Mouse (Mus musculus): ENCODE measurements at regions not wholly inside any gene's neighbourhood (a gene's known extent, or its start where the extent isn't known, plus 50 kb on each side); places are given as distances from the start of the nearest gene placed in this dataset.

GRCm38 (mm10) chr5:119401915-119402314 is 268.6 kb upstream of the Tbx3 start:
- DNase-seq = no peak

GRCm38 (mm10) chr5:119402651-119403050 is 267.8 kb upstream of the Tbx3 start:
- DNase-seq = peak in 1 of 2 experiments; percentile 12

- DNase-seq = no peak
Measured at GRCm38 (mm10) chr5:119410966-119411365, 259.5 kb upstream of the Tbx3 start.

- DNase-seq = no peak
Measured at GRCm38 (mm10) chr5:119415835-119416234, 254.6 kb upstream of the Tbx3 start.

GRCm38 (mm10) chr5:119418486-119418885 is 252.0 kb upstream of the Tbx3 start:
- DNase-seq = no peak

GRCm38 (mm10) chr5:119427511-119428019 is 242.9 kb upstream of the Tbx3 start:
- DNase-seq = peak; percentile 17 to 43

GRCm38 (mm10) chr5:119431271-119431756 is 239.2 kb upstream of the Tbx3 start:
- DNase-seq = no peak

- DNase-seq = no peak
Measured at GRCm38 (mm10) chr5:119434572-119434971, 235.9 kb upstream of the Tbx3 start.

GRCm38 (mm10) chr5:119448494-119448893 is 222.0 kb upstream of the Tbx3 start:
- DNase-seq = no peak

- peak; percentile 19 to 40 for DNase-seq
Measured at GRCm38 (mm10) chr5:119449166-119449565, 221.3 kb upstream of the Tbx3 start.

GRCm38 (mm10) chr5:119459751-119460150 is 210.7 kb upstream of the Tbx3 start:
- DNase-seq = no peak

GRCm38 (mm10) chr5:119462659-119463530 is 207.6 kb upstream of the Tbx3 start:
- no peak for DNase-seq

- DNase-seq = no peak
Measured at GRCm38 (mm10) chr5:119464553-119464952, 205.9 kb upstream of the Tbx3 start.

GRCm38 (mm10) chr5:119467346-119468085 is 203.0 kb upstream of the Tbx3 start:
- DNase-seq = no peak

GRCm38 (mm10) chr5:119477926-119478325 is 192.5 kb upstream of the Tbx3 start:
- peak; percentile 5 to 39 for DNase-seq

- DNase-seq = no peak
Measured at GRCm38 (mm10) chr5:119478331-119478730, 192.1 kb upstream of the Tbx3 start.

- DNase-seq = no peak
Measured at GRCm38 (mm10) chr5:119480191-119481190, 190.0 kb upstream of the Tbx3 start.

- DNase-seq = no peak
Measured at GRCm38 (mm10) chr5:119483706-119484105, 186.8 kb upstream of the Tbx3 start.

- DNase-seq = no peak
Measured at GRCm38 (mm10) chr5:119486196-119486595, 184.3 kb upstream of the Tbx3 start.

- no peak for DNase-seq
Measured at GRCm38 (mm10) chr5:119487184-119487583, 183.3 kb upstream of the Tbx3 start.

GRCm38 (mm10) chr5:119497501-119497900 is 173.0 kb upstream of the Tbx3 start:
- DNase-seq = no peak

GRCm38 (mm10) chr5:119498431-119498830 is 172.0 kb upstream of the Tbx3 start:
- DNase-seq = no peak
